23 mouse cellular contexts compared by ENCODE assay signal in genomic region chrX:48583332-48583731, GRCm38 (mm10). TPM values are rescaled to one million over a fixed set of nuclear protein-coding genes. Genes with fewer than 3 reads are reported as not detected.
DNase-seq lines count a peak whose midpoint lies in the region; ATAC-seq and TF ChIP-seq lines count a peak whose summit lies in the region.
"Had no signal": no experiment of that assay in that cellular context is flagged by ENCODE, and none has a peak within 500 bp of the region (broad histone marks: within the 10 kb centered on the region; RNA-seq: fewer than 3 reads in every experiment).

No protein-coding gene starts in this region.

- no peaks in the 10 kb centered on the region for H3K4me1 ChIP-seq in intestine, embryonic 14.5 days (replicated peaks; ENCODE audit: control insufficient read depth, insufficient read depth, low read length)
- H3K4me1 ChIP-seq in intestine, embryonic 15.5 days (replicated peaks), result no peaks in the 10 kb centered on the region
- no peaks in the 10 kb centered on the region for H3K4me1 ChIP-seq in intestine, embryonic 16.5 days (ENCODE audit: control insufficient read depth, insufficient read depth, low read length)
- H3K4me1 ChIP-seq in intestine, postnatal 0 days (replicated peaks; ENCODE audit: control insufficient read depth, insufficient read depth, low read length), result no peaks in the 10 kb centered on the region
- no peaks in the 10 kb centered on the region for H3K4me1 ChIP-seq in liver, postnatal 0 days (ENCODE audit: insufficient read depth)
- H3K4me1 ChIP-seq in heart, adult 2 months (ENCODE audit: control insufficient read depth, insufficient read depth, low read length), result no peaks in the 10 kb centered on the region

- no peak overlapping the region for H3K4me3 ChIP-seq in intestine, embryonic 14.5 days (ENCODE audit: low read depth, low read length)
- H3K4me3 ChIP-seq in intestine, embryonic 15.5 days (replicated peaks), result no peak overlapping the region
- no peak overlapping the region for H3K4me3 ChIP-seq in intestine, embryonic 16.5 days (ENCODE audit: low read length)
- no peak overlapping the region for H3K4me3 ChIP-seq in intestine, postnatal 0 days (ENCODE audit: low read depth, low read length)
- no peak overlapping the region for H3K4me3 ChIP-seq in liver, postnatal 0 days (ENCODE audit: low read depth, low read length)
- H3K4me3 ChIP-seq in heart, adult 2 months, result no peak overlapping the region

- H3K4me2 ChIP-seq in intestine, embryonic 14.5 days (ENCODE audit: low read length), result no peak overlapping the region
- H3K4me2 ChIP-seq in intestine, embryonic 15.5 days (replicated peaks), result no peak overlapping the region
- H3K4me2 ChIP-seq in intestine, embryonic 16.5 days (ENCODE audit: low read depth, low read length), result no peak overlapping the region
- no peak overlapping the region for H3K4me2 ChIP-seq in intestine, postnatal 0 days (replicated peaks; ENCODE audit: low read depth)
- H3K4me2 ChIP-seq in liver, postnatal 0 days (ENCODE audit: low read depth, low read length), result no peak overlapping the region

- H3K79me2 ChIP-seq in heart, adult 2 months (replicated peaks; ENCODE audit: control insufficient read depth, insufficient read depth, low read length), result no peaks in the 10 kb centered on the region

- intact Hi-C loops in heart, adult 2 months (cut with DNase I), result no loop called here

- TF ChIP-seq EP300 in liver, postnatal 0 days (IDR thresholded peaks at IDR 0.05; ENCODE audit: low read depth), result no peak
- TF ChIP-seq EP300 in heart, adult 2 months (IDR thresholded peaks at IDR 0.05; ENCODE audit: insufficient read depth, low read depth, low read length), result no peak

- 0 out of 2 replicates have a peak, but pooled peaks have one; percentile 27 for ATAC-seq in intestine, embryonic 14.5 days (replicated peaks; ENCODE audit: low FRiP score, low TSS enrichment, low read depth)
- peak; percentile 75 for ATAC-seq in intestine, embryonic 15.5 days
- peak; percentile 74 for ATAC-seq in intestine, embryonic 16.5 days
- peak; percentile 66 for ATAC-seq in intestine, postnatal 0 days
- ATAC-seq in liver, postnatal 0 days, result no peak
- ATAC-seq: activated CD4-positive, CD25-positive, alpha-beta regulatory T cell, adult 4 months; CD4-positive, CD25-positive, alpha-beta regulatory T cell, adult 4 months; Patski had no signal

- no peak for TF ChIP-seq POLR2A in heart, adult 2 months (IDR thresholded peaks at IDR 0.05; ENCODE audit: insufficient read depth, low read depth, low read length)

- H3K27ac ChIP-seq in intestine, embryonic 14.5 days (ENCODE audit: low read depth), result no peak overlapping the region
- no peak overlapping the region for H3K27ac ChIP-seq in intestine, embryonic 15.5 days
- H3K27ac ChIP-seq in intestine, embryonic 16.5 days (ENCODE audit: low read length), result no peak overlapping the region
- H3K27ac ChIP-seq in intestine, postnatal 0 days (ENCODE audit: low read depth, low read length), result no peak overlapping the region
- H3K27ac ChIP-seq in liver, postnatal 0 days (ENCODE audit: low read depth), result no peak overlapping the region
- H3K27ac ChIP-seq in heart, adult 2 months, result no peak overlapping the region

- H3K9ac ChIP-seq in intestine, embryonic 14.5 days (ENCODE audit: low read length), result no peak overlapping the region
- no peak overlapping the region for H3K9ac ChIP-seq in intestine, embryonic 15.5 days
- no peak overlapping the region for H3K9ac ChIP-seq in intestine, embryonic 16.5 days (ENCODE audit: low read depth, low read length)
- no peak overlapping the region for H3K9ac ChIP-seq in intestine, postnatal 0 days (ENCODE audit: low read depth, low read length)
- no peak overlapping the region for H3K9ac ChIP-seq in liver, postnatal 0 days (replicated peaks)
- no peak overlapping the region for H3K9ac ChIP-seq in heart, adult 2 months (ENCODE audit: low read depth, low read length)

- no peak for DNase-seq in intestine, embryonic 14.5 days (ENCODE audit: low spot score)
- no peak for DNase-seq in frontal cortex, postnatal 36 days (ENCODE audit: low spot score in 2 of 2)
- DNase-seq in liver, postnatal 0 days, result no peak
- no peak for DNase-seq in adipocyte (ENCODE audit: low spot score)
- no peak for DNase-seq in heart, adult 2 months
- DNase-seq: adrenal gland, adult 2 months; adrenal gland, adult 8-10 months; adrenal gland, postnatal 10 days; adrenal gland, postnatal 14 days; adrenal gland, postnatal 25 days; adrenal gland, postnatal 36 days; B cell, adult 2 months; cerebellum, adult 11 months; cerebellum, adult 11-12 months; cerebellum, adult 18-20 months had no signal

- peaks cover 14% of the 10 kb centered on the region; the same call in 1 of the 2 replicates for H3K36me3 ChIP-seq in intestine, embryonic 14.5 days (ENCODE audit: control insufficient read depth, insufficient read depth, low read length)
- H3K36me3 ChIP-seq in intestine, embryonic 15.5 days, result no peaks in the 10 kb centered on the region
- H3K36me3 ChIP-seq in intestine, embryonic 16.5 days (ENCODE audit: control insufficient read depth, insufficient read depth, low read length), result peaks cover 5% of the 10 kb centered on the region; the same call in 1 of the 2 replicates
- H3K36me3 ChIP-seq in intestine, postnatal 0 days (ENCODE audit: control insufficient read depth, insufficient read depth), result peaks cover 4% of the 10 kb centered on the region; the same call in 1 of the 2 replicates
- H3K36me3 ChIP-seq in liver, postnatal 0 days (replicated peaks; ENCODE audit: insufficient read depth, low read length), result 0 out of 2 replicates have a peak, but pooled peaks cover 3% of the 10 kb centered on the region
- no peaks in the 10 kb centered on the region for H3K36me3 ChIP-seq in heart, adult 2 months (ENCODE audit: control insufficient read depth, insufficient read depth, low read length)

- H3K9me3 ChIP-seq in intestine, embryonic 14.5 days (ENCODE audit: control insufficient read depth, low read length), result no peaks in the 10 kb centered on the region
- H3K9me3 ChIP-seq in intestine, embryonic 15.5 days, result no peaks in the 10 kb centered on the region
- H3K9me3 ChIP-seq in intestine, embryonic 16.5 days (ENCODE audit: control insufficient read depth, low read length), result no peaks in the 10 kb centered on the region; the same call in 1 of the 2 replicates
- no peaks in the 10 kb centered on the region for H3K9me3 ChIP-seq in intestine, postnatal 0 days (ENCODE audit: control insufficient read depth)
- no peaks in the 10 kb centered on the region for H3K9me3 ChIP-seq in liver, postnatal 0 days (ENCODE audit: low read length)
- H3K9me3 ChIP-seq: G1E had no signal

- no peak for TF ChIP-seq CTCF in intestine, postnatal 0 days (IDR thresholded peaks at IDR 0.05; ENCODE audit: low read depth)
- no peak for TF ChIP-seq CTCF in liver, postnatal 0 days (IDR thresholded peaks at IDR 0.05; ENCODE audit: low read depth)
- no peak for TF ChIP-seq CTCF in heart, adult 2 months (IDR thresholded peaks at IDR 0.05)

- H3K27me3 ChIP-seq in intestine, embryonic 14.5 days (replicated peaks; ENCODE audit: control insufficient read depth, insufficient read depth, low read length), result no peaks in the 10 kb centered on the region
- H3K27me3 ChIP-seq in intestine, embryonic 15.5 days (replicated peaks), result no peaks in the 10 kb centered on the region
- no peaks in the 10 kb centered on the region for H3K27me3 ChIP-seq in intestine, embryonic 16.5 days (replicated peaks; ENCODE audit: control insufficient read depth, insufficient read depth, low read length)
- no peaks in the 10 kb centered on the region for H3K27me3 ChIP-seq in intestine, postnatal 0 days (replicated peaks; ENCODE audit: control insufficient read depth, insufficient read depth, low read length)
- no peaks in the 10 kb centered on the region for H3K27me3 ChIP-seq in liver, postnatal 0 days (ENCODE audit: insufficient read depth, low read length)
- H3K27me3 ChIP-seq in heart, adult 2 months (ENCODE audit: control insufficient read depth, insufficient read depth, low read length), result no peaks in the 10 kb centered on the region
- H3K27me3 ChIP-seq: CH12.LX had no signal

RNA-seq across cellular contexts. Expression of gene Zfp280c, which starts 11.0 kb away (rescaled TPM):
- 11.4 and 13.0 TPM in 2 replicates for polyA plus RNA-seq in intestine, embryonic 14.5 days (2014; fragmentation: Nextera tagmentation; extraction: Ambion mirVana)
- polyA plus RNA-seq in intestine, embryonic 15.5 days (2015; fragmentation: Nextera tagmentation; extraction: Ambion mirVana), result 6.5 and 7.6 TPM in 2 replicates
- polyA plus RNA-seq in intestine, embryonic 16.5 days (2015; fragmentation: Nextera tagmentation; extraction: Ambion mirVana), result 5.5 and 6.0 TPM in 2 replicates
- polyA plus RNA-seq in intestine, postnatal 0 days (2015; fragmentation: Nextera tagmentation; extraction: Ambion mirVana), result 3.2 and 3.9 TPM in 2 replicates
- polyA plus RNA-seq in liver, postnatal 0 days (2015; fragmentation: Nextera tagmentation; extraction: Ambion mirVana), result 1.8 and 1.9 TPM in 2 replicates
- 1 to 10 TPM; 4.5 to 4.8 TPM for total RNA-seq in heart, adult 2 months (2021)
- polyA plus RNA-seq in heart, adult 2 months (2012; rRNA removed), result 2.5 and 5.1 TPM in 2 replicates

RNA-seq across cellular contexts. Expression of gene Slc25a14, which starts 39.9 kb away (rescaled TPM):
- polyA plus RNA-seq in intestine, embryonic 14.5 days (2014; fragmentation: Nextera tagmentation; extraction: Ambion mirVana), result 12.8 and 13.7 TPM in 2 replicates
- 12.0 and 13.7 TPM in 2 replicates for polyA plus RNA-seq in intestine, embryonic 15.5 days (2015; fragmentation: Nextera tagmentation; extraction: Ambion mirVana)
- 11.5 and 11.8 TPM in 2 replicates for polyA plus RNA-seq in intestine, embryonic 16.5 days (2015; fragmentation: Nextera tagmentation; extraction: Ambion mirVana)
- polyA plus RNA-seq in intestine, postnatal 0 days (2015; fragmentation: Nextera tagmentation; extraction: Ambion mirVana), result 7.9 and 9.5 TPM in 2 replicates
- polyA plus RNA-seq in liver, postnatal 0 days (2015; fragmentation: Nextera tagmentation; extraction: Ambion mirVana), result 3.1 and 3.4 TPM in 2 replicates
- 1 to 10 TPM; 1.9 to 2.1 TPM for total RNA-seq in heart, adult 2 months (2021)
- polyA plus RNA-seq in heart, adult 2 months (2012; rRNA removed), result 1.6 and 1.9 TPM in 2 replicates
